Mouse (Mus musculus): ENCODE measurements at regions not wholly inside any gene's neighbourhood (a gene's known extent, or its start where the extent isn't known, plus 50 kb on each side); places are given as distances from the start of the nearest gene placed in this dataset.

GRCm38 (mm10) chr12:92578596-92578995, 729.6 kb upstream of the Sel1l start:
- Histone ChIP-seq H3K27ac (replicated peaks) (no peak overlapping the region), H3K9me3 (no peaks in the 10 kb centered on the region), H3K4me1 (no peaks in the 10 kb centered on the region), H3K4me3 (no peak overlapping the region), H3K36me3 (no peaks in the 10 kb centered on the region), H3K9ac (replicated peaks) (no peak overlapping the region), H3K27me3 (no peaks in the 10 kb centered on the region), H3K4me2 (replicated peaks) (no peak overlapping the region)
- 94% methylated on average over 1 of the region's 1 CpGs for WGBS
- no peak for ATAC-seq (ENCODE audit: low FRiP score, low read depth)

Data from midbrain, embryonic 12.5 days (tissue).